Mouse (Mus musculus): Measurements from ENCODE around the gene Sox18. TPM values are rescaled to one million over a fixed set of nuclear protein-coding genes. Genes with fewer than 3 reads are reported as not detected.

The Sox18 gene
- polyA plus RNA-seq, 1 experiment, result 0.06 TPM

DNA sequence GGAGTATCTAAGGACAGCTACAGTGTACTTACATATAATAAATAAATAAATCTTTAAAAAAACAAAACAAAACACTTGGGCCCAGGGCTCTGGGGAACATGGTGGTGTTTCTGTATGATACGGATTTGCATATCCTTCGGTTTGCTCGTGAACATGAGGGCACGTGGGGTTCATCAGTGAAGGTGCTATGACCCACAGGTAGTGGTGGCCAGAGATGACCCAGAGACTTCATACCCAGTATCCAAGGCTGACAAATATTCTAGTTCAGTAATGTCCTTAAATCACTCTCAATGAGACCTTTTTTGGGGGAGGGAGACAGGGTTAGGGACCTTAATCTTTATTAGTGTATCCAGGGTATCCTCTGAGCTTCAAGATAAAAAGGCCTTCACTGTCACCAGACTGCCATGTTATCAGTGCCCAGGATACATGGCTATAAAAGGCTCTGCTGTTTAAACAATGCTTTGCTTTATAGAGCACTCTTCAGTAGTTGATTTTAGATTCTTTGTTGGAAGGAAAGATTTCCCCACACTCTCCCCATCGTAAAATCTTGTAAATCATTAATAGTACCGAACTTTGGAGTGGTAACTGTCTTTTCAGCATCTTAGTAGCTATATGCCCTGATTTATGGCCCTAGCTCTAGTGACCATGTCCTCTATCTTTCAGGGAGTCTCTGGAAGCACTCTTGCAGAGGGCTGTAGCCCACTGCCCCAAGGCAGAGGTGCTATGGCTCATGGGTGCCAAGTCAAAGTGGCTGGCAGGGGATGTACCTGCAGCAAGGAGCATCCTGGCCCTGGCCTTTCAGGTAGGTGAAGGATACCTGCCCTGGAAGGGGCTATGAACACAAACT lies 24.6 kb downstream of the Sox18 start:
- no peak overlapping the region for H3K4me3 ChIP-seq (ENCODE audit: insufficient read depth, poor library complexity, severe bottlenecking)
- peaks cover 73% of the 10 kb centered on the region for H3K36me3 ChIP-seq (ENCODE audit: control insufficient read depth, insufficient read depth)
- H3ac ChIP-seq (ENCODE audit: control insufficient read depth, insufficient read length, low read depth), result no peak overlapping the region
- no peaks in the 10 kb centered on the region for H3K79me3 ChIP-seq (ENCODE audit: low read depth)
- H3K79me2 ChIP-seq (ENCODE audit: control insufficient read depth, insufficient read depth), result no peaks in the 10 kb centered on the region
- TF ChIP-seq USF1 (IDR thresholded peaks at IDR 0.05; ENCODE audit: low read depth), result no peak
- TF ChIP-seq FOSL1 (IDR thresholded peaks at IDR 0.05; ENCODE audit: insufficient read depth, low read length, poor library complexity, severe bottlenecking), result no peak
- no peak for TF ChIP-seq MYOD1 (IDR thresholded peaks at IDR 0.05; ENCODE audit: control insufficient read depth, insufficient read length, low read depth)
- no peak for TF ChIP-seq MAX (IDR thresholded peaks at IDR 0.05)
- TF ChIP-seq MYOG (IDR thresholded peaks at IDR 0.05; ENCODE audit: control insufficient read depth, extremely low read depth, insufficient read length), result no peak
- H3K27me3 ChIP-seq (ENCODE audit: control insufficient read depth, insufficient read depth, insufficient read length), result no peaks in the 10 kb centered on the region

DNA sequence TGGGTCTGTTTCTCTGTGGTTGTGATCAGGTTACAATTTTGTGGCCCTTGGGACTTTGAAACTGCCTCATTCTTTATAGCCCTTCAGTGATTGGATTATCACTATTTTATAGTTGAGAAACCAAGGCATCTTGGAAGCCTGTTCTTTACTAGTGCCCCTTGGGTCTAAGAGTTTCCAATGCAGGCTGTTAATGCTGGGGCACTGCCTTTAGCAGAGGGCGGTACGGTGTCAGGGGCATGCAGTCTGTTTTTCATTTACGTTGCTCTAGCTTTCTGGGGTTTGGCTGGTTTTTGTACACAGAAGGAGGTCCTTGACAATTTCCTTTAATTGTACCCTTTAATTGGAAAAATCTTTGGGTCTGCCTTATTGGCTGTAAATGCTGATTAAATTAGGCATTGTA lies 25.8 kb downstream of the Sox18 start:
- no peak for TF ChIP-seq CEBPB (IDR thresholded peaks at IDR 0.05; ENCODE audit: low read depth)
- no peak for TF ChIP-seq CTCF (IDR thresholded peaks at IDR 0.05; ENCODE audit: control insufficient read depth, insufficient read depth, insufficient read length)
- no peak for TF ChIP-seq MYOG (IDR thresholded peaks at IDR 0.05; ENCODE audit: control insufficient read depth, extremely low read depth, insufficient read length)
- no peak for TF ChIP-seq FOSL1 (IDR thresholded peaks at IDR 0.05; ENCODE audit: insufficient read depth, low read length, poor library complexity, severe bottlenecking)
- TF ChIP-seq MAX (IDR thresholded peaks at IDR 0.05), result no peak
- TF ChIP-seq USF1 (IDR thresholded peaks at IDR 0.05; ENCODE audit: low read depth), result no peak
- no peak for TF ChIP-seq MYOD1 (IDR thresholded peaks at IDR 0.05; ENCODE audit: control insufficient read depth, insufficient read length, low read depth)
- no peaks in the 10 kb centered on the region for H3K79me2 ChIP-seq (ENCODE audit: control insufficient read depth, insufficient read depth)
- H3K27me3 ChIP-seq (ENCODE audit: control insufficient read depth, insufficient read depth, insufficient read length), result no peaks in the 10 kb centered on the region
- no peak overlapping the region for H3K4me3 ChIP-seq (ENCODE audit: insufficient read depth, poor library complexity, severe bottlenecking)
- no peaks in the 10 kb centered on the region for H3K79me3 ChIP-seq (ENCODE audit: low read depth)
- no peak overlapping the region for H3ac ChIP-seq (ENCODE audit: control insufficient read depth, insufficient read length, low read depth)
- peaks cover 73% of the 10 kb centered on the region for H3K36me3 ChIP-seq (ENCODE audit: control insufficient read depth, insufficient read depth)

DNA sequence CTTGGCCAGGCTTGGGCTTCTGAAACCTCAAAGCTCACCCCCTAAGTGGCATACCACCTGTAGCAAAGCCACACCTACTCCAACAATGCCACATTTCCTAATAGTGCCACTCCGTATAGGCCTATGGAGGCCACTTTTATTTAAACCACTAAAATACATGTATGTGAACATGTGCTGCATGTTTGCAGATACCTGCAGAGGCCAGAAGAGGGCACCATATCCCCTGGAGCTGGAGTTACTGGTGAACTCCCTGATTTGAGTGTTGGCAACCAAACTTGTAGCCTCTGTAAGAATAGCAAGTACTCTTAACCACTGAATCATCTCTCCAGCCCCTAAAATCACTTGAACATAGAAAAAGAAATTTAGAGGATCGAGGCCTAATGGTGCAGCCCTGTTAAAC lies 27.1 kb downstream of the Sox18 start:
- Histone ChIP-seq H3K27me3 (ENCODE audit: control insufficient read depth, insufficient read depth, insufficient read length) (no peaks in the 10 kb centered on the region), H3K79me2 (ENCODE audit: control insufficient read depth, insufficient read depth) (no peaks in the 10 kb centered on the region), H3ac (ENCODE audit: control insufficient read depth, insufficient read length, low read depth) (no peak overlapping the region), H3K36me3 (ENCODE audit: control insufficient read depth, insufficient read depth) (peaks cover 70% of the 10 kb centered on the region), H3K4me3 (ENCODE audit: insufficient read depth, poor library complexity, severe bottlenecking) (no peak overlapping the region), H3K79me3 (ENCODE audit: low read depth) (no peaks in the 10 kb centered on the region)
- no peak for TF ChIP-seq MYOD1 (IDR thresholded peaks at IDR 0.05; ENCODE audit: control insufficient read depth, insufficient read length, low read depth)
- peak; percentile 45 for TF ChIP-seq CTCF (IDR thresholded peaks at IDR 0.05; ENCODE audit: control insufficient read depth, insufficient read depth, insufficient read length)
- TF ChIP-seq USF1 (IDR thresholded peaks at IDR 0.05; ENCODE audit: low read depth), result no peak
- TF ChIP-seq CEBPB (IDR thresholded peaks at IDR 0.05; ENCODE audit: low read depth), result no peak
- TF ChIP-seq FOSL1 (IDR thresholded peaks at IDR 0.05; ENCODE audit: insufficient read depth, low read length, poor library complexity, severe bottlenecking), result no peak
- TF ChIP-seq MAX (IDR thresholded peaks at IDR 0.05), result peak; percentile 56
- no peak for TF ChIP-seq MYOG (IDR thresholded peaks at IDR 0.05; ENCODE audit: control insufficient read depth, extremely low read depth, insufficient read length)

DNA sequence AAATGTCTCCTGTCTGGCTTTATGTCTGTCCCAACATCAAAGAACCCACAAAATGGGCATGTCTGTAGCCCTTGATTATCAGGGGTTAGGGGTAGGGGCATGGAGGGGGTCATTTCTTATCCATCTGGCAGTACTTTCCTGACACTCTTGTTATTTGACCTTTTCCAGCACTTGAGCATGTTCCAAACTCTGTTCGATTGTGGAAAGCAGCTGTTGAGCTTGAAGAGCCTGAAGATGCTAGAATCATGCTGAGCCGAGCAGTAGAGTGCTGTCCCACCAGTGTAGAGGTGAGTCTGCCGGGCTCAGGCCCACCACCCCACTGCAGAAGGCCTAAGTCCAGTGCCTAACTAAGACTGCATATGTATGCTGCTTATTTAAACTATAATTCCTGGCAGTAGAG lies 35.6 kb downstream of the Sox18 start:
- Histone ChIP-seq H3K4me3 (ENCODE audit: insufficient read depth, poor library complexity, severe bottlenecking) (no peak overlapping the region), H3K79me2 (ENCODE audit: control insufficient read depth, insufficient read depth) (no peaks in the 10 kb centered on the region), H3K27me3 (ENCODE audit: control insufficient read depth, insufficient read depth, insufficient read length) (no peaks in the 10 kb centered on the region), H3K36me3 (ENCODE audit: control insufficient read depth, insufficient read depth) (peaks cover 83% of the 10 kb centered on the region), H3ac (ENCODE audit: control insufficient read depth, insufficient read length, low read depth) (no peak overlapping the region), H3K79me3 (ENCODE audit: low read depth) (no peaks in the 10 kb centered on the region)
- TF ChIP-seq USF1 (IDR thresholded peaks at IDR 0.05; ENCODE audit: low read depth), result no peak
- no peak for TF ChIP-seq CTCF (IDR thresholded peaks at IDR 0.05; ENCODE audit: control insufficient read depth, insufficient read depth, insufficient read length)
- TF ChIP-seq MYOG (IDR thresholded peaks at IDR 0.05; ENCODE audit: control insufficient read depth, extremely low read depth, insufficient read length), result no peak
- no peak for TF ChIP-seq MAX (IDR thresholded peaks at IDR 0.05)
- TF ChIP-seq CEBPB (IDR thresholded peaks at IDR 0.05; ENCODE audit: low read depth), result no peak
- no peak for TF ChIP-seq MYOD1 (IDR thresholded peaks at IDR 0.05; ENCODE audit: control insufficient read depth, insufficient read length, low read depth)
- TF ChIP-seq FOSL1 (IDR thresholded peaks at IDR 0.05; ENCODE audit: insufficient read depth, low read length, poor library complexity, severe bottlenecking), result no peak

DNA sequence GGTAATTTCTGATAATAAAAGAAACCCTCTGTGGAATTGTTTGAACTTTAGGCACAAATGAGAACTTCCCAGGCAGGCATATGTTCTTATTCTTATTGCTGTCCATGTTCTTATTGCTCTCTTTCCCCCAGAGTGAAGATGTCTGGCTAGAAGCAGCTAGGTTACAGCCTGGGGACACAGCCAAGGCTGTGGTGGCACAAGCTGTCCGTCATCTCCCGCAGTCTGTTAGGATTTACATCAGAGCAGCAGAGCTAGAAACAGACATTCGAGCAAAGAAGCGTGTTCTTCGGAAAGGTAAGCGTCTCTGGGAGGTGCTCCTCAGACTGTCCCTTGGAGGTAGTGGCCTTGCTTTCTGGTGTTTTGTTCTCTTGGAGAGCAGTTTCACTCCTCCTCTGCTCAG lies 38.8 kb downstream of the Sox18 start:
- Histone ChIP-seq H3K4me3 (ENCODE audit: insufficient read depth, poor library complexity, severe bottlenecking) (no peak overlapping the region), H3K79me3 (ENCODE audit: low read depth) (no peaks in the 10 kb centered on the region), H3ac (ENCODE audit: control insufficient read depth, insufficient read length, low read depth) (no peak overlapping the region), H3K36me3 (ENCODE audit: control insufficient read depth, insufficient read depth) (peaks cover 69% of the 10 kb centered on the region), H3K79me2 (ENCODE audit: control insufficient read depth, insufficient read depth) (no peaks in the 10 kb centered on the region), H3K27me3 (ENCODE audit: control insufficient read depth, insufficient read depth, insufficient read length) (no peaks in the 10 kb centered on the region)
- TF ChIP-seq MYOD1 (IDR thresholded peaks at IDR 0.05; ENCODE audit: control insufficient read depth, insufficient read length, low read depth), result no peak
- TF ChIP-seq MYOG (IDR thresholded peaks at IDR 0.05; ENCODE audit: control insufficient read depth, extremely low read depth, insufficient read length), result no peak
- no peak for TF ChIP-seq FOSL1 (IDR thresholded peaks at IDR 0.05; ENCODE audit: insufficient read depth, low read length, poor library complexity, severe bottlenecking)
- no peak for TF ChIP-seq MAX (IDR thresholded peaks at IDR 0.05)

All from C2C12 (cell line).